Mouse (Mus musculus) Muller cell, postnatal 12 days (primary cell): ENCODE data around the gene Ric1.
A peak's percentile ranks its signal among the peaks of the same experiment; 100 is the strongest.
"Not testable (repeated sequence)": the region's sequence is repeated elsewhere in the genome, so short reads cannot be mapped to it uniquely, and the experiment has no call there.

Experiments used
- DNase-seq: peaks from one replicate; pipeline ENCODE4 v3.0.0-alpha.2; 2015; ENCODE audit errors: inconsistent ontology term

Gene Ric1

GRCm38 (mm10) chr19:29527299-29527698, 5.2 kb downstream of the Ric1 start:
- no peak for DNase-seq

- no peak for DNase-seq
Observed at GRCm38 (mm10) chr19:29528568-29528967, 6.5 kb downstream of the Ric1 start.

GRCm38 (mm10) chr19:29534030-29534429, 11.9 kb downstream of the Ric1 start:
- no peak for DNase-seq

GRCm38 (mm10) chr19:29542256-29542970, 20.3 kb downstream of the Ric1 start:
- no peak for DNase-seq

GRCm38 (mm10) chr19:29544026-29544425, 21.9 kb downstream of the Ric1 start:
- no peak for DNase-seq

- DNase-seq: no peak
Observed at GRCm38 (mm10) chr19:29550618-29551017, 28.5 kb downstream of the Ric1 start.

GRCm38 (mm10) chr19:29551128-29551527, 29.0 kb downstream of the Ric1 start:
- DNase-seq: no peak

GRCm38 (mm10) chr19:29551980-29552379, 29.9 kb downstream of the Ric1 start:
- DNase-seq: not testable (repeated sequence)

GRCm38 (mm10) chr19:29557171-29557845, 35.2 kb downstream of the Ric1 start:
- DNase-seq: not testable (repeated sequence)

- DNase-seq: no peak
Observed at GRCm38 (mm10) chr19:29562166-29562565, 40.1 kb downstream of the Ric1 start.

GRCm38 (mm10) chr19:29562603-29563002, 40.5 kb downstream of the Ric1 start:
- DNase-seq: no peak

- peak; percentile 43 for DNase-seq
Observed at GRCm38 (mm10) chr19:29563258-29563779, 41.2 kb downstream of the Ric1 start.

- no peak for DNase-seq
Observed at GRCm38 (mm10) chr19:29566512-29566911, 44.4 kb downstream of the Ric1 start.

GRCm38 (mm10) chr19:29582439-29582838, 60.4 kb downstream of the Ric1 start:
- no peak for DNase-seq

- no peak for DNase-seq
Observed at GRCm38 (mm10) chr19:29583734-29584133, 61.7 kb downstream of the Ric1 start.

GRCm38 (mm10) chr19:29593783-29594182, 71.7 kb downstream of the Ric1 start:
- not testable (repeated sequence) for DNase-seq

- no peak for DNase-seq
Observed at GRCm38 (mm10) chr19:29596276-29596675, 74.2 kb downstream of the Ric1 start.

- DNase-seq: no peak
Observed at GRCm38 (mm10) chr19:29596985-29597384, 74.9 kb downstream of the Ric1 start.

GRCm38 (mm10) chr19:29598981-29599380, 76.9 kb downstream of the Ric1 start:
- no peak for DNase-seq

GRCm38 (mm10) chr19:29603548-29604353, 81.7 kb downstream of the Ric1 start:
- no peak for DNase-seq

- DNase-seq: no peak
Observed at GRCm38 (mm10) chr19:29604653-29605052, 82.6 kb downstream of the Ric1 start.

- no peak for DNase-seq
Observed at GRCm38 (mm10) chr19:29607521-29607920, 85.4 kb downstream of the Ric1 start.
